Mouse (Mus musculus): ENCODE results near the gene Ripply3. TPM values are rescaled to one million over a fixed set of nuclear protein-coding genes. Genes with fewer than 3 reads are reported as not detected.
"Not testable (repeated sequence)": the region's sequence is repeated elsewhere in the genome, so short reads cannot be mapped to it uniquely, and the experiment has no call there.

The Ripply3 gene
- polyA plus RNA-seq, 1 experiment = 34.6 TPM

DNA sequence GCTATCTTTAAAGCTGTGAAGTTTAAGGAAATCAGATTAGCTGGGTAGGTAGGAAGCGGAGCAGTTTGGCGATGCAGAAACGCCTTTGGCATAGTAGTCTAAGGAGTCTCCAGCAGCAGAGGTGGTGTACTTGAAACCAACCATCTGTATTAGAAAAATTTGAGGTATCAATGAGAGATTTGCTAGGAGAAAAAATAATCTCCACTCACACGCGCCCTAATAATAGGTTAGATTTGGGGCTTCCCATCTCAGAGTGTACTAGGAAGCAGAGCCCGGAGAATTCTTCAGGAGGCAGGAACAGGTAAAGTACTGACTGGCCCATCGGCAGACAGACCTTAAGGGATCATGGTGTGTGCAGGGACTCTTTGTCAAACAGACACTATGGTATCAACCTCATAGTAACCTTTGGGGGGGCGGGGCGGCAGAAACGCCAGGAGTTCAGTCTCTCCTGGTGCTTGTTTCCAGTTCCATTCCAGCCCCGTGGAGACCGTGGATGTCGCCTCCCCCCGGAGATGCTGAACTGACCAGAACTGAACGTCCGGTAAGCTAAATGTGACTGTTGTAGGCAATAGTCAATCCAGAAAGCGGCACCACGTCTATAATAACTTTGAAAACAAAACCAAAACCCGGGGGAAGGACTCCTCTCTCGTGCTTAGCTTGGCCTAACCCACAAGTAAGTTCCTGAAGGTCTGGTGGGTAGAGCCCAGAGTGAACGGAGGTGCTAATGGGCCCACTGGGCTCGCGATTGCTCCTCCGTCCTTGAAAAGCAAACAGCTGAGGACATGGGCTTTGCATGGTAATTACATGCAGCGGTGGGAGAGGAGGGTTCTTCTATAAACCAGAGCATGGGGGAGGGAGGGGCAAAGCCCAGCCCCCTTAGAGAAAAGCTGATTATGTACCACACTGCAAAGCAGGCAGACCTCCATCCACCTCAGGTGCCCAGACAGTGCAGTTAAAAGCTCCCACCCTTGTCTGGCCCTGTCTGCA, 954 bp downstream of the Ripply3 start:
- DNase-seq = no peak
- Histone ChIP-seq H3K4me1 (ENCODE audit: control insufficient read depth, insufficient read depth, low read length) (peaks cover 5% of the 10 kb centered on the region), H3K4me3 (replicated peaks; ENCODE audit: extremely low read depth, low read depth, low read length) (peak overlapping the region; percentile 57)
- 21% methylated on average over 25 of the region's 25 CpGs for WGBS
- TF ChIP-seq CTCF (IDR thresholded peaks at IDR 0.05; ENCODE audit: insufficient read depth, low read length) (no peak), POLR2A (IDR thresholded peaks at IDR 0.05; ENCODE audit: borderline replicate concordance, extremely low read depth, low read depth, low read length) (no peak)

DNA sequence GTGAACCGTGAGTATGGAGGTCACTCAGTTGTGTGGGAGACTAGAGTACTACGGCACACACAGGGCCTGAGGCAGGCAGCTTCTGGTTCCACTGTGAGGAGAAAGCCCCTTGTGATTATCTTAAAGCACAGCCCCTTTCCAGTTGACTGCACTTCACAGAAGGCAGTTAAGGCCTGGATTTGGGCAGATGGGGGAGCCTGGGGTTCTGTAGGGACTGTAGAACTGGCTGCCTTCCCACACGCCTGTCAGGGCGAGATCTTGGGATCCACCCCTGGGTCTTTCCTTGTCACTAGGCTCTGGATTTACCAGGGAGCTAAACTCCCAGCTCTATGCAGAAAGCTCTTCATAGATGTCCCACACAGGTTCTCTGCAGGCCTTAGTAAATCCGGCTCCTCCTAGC, 2.2 kb downstream of the Ripply3 start:
- WGBS = 67% methylated on average over 5 of the region's 5 CpGs

DNA sequence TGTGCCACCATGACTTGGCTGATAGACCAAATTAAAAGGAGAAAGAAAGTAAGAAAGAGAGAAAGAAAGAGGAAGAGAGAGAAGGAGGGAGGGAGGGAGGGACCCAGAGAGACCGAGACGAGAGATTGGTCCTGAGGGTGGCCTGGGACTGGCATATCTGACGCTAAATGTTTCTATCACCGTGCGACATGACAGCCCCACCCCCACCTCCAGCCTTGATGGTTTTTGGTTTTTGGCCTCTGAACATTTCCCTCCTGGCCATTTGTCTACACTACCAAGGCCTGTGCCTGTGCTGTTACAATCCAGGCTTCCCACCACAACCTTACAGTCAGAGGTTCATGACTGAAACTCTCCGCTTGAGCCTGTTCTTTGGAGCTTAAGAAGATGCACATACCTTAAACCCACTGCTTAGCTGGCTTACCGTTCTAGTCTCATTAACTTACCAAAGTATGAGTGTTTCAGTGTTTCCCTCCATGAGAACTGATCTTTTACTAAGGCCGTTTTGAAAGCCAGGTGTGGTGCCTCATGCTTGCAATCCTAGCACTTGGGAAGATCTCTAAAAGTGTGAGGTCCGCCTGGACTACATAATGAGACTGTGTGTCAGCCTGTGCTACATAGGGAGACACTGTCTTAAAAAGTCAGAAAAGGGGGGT, 3.1 kb downstream of the Ripply3 start:
- 80% methylated on average over 9 of the region's 9 CpGs for WGBS

More for the DNA sequence above, 2.2 kb downstream of the Ripply3 start:
- H3K4me3 ChIP-seq (replicated peaks; ENCODE audit: extremely low read depth, low read depth, low read length) = peak overlapping the region; percentile 11
- TF ChIP-seq CTCF (IDR thresholded peaks at IDR 0.05; ENCODE audit: insufficient read depth, low read length) (no peak), POLR2A (IDR thresholded peaks at IDR 0.05; ENCODE audit: borderline replicate concordance, extremely low read depth, low read depth, low read length) (no peak)
- H3K4me1 ChIP-seq (ENCODE audit: control insufficient read depth, insufficient read depth, low read length) = peaks cover 2% of the 10 kb centered on the region; the same call in 1 of the 2 replicates
- DNase-seq = no peak

DNA sequence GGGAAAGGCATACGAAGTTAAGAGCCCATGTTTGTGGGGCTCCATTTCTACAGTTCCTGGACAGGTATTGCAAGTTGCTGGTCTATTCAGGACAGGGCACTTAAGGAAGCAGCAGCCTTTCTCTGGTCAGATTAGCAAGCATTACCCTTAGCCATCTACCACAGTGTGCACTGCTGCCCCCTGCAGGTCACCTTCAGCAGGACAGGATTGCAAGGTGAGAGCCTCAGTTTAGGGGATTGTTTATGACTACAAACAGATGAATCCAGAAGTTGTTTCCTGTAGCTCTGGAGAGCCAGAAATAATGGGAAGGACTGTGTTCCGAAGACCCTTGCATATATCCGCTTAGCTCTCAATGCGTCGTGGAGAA, 3.6 kb downstream of the Ripply3 start:
- TF ChIP-seq CTCF (IDR thresholded peaks at IDR 0.05; ENCODE audit: insufficient read depth, low read length) (peak; percentile 98), POLR2A (IDR thresholded peaks at IDR 0.05; ENCODE audit: borderline replicate concordance, extremely low read depth, low read depth, low read length) (no peak)
- Histone ChIP-seq H3K4me1 (ENCODE audit: control insufficient read depth, insufficient read depth, low read length) (peaks cover 2% of the 10 kb centered on the region; the same call in 1 of the 2 replicates), H3K4me3 (replicated peaks; ENCODE audit: extremely low read depth, low read depth, low read length) (no peak overlapping the region)
- peak; percentile 77 for DNase-seq
- WGBS = 64% methylated on average over 5 of the region's 5 CpGs

More for the DNA sequence above, 3.1 kb downstream of the Ripply3 start:
- Histone ChIP-seq H3K4me1 (ENCODE audit: control insufficient read depth, insufficient read depth, low read length) (peaks cover 2% of the 10 kb centered on the region; the same call in 1 of the 2 replicates), H3K4me3 (replicated peaks; ENCODE audit: extremely low read depth, low read depth, low read length) (no peak overlapping the region)
- no peak for TF ChIP-seq POLR2A (IDR thresholded peaks at IDR 0.05; ENCODE audit: borderline replicate concordance, extremely low read depth, low read depth, low read length)
- no peak for TF ChIP-seq CTCF (IDR thresholded peaks at IDR 0.05; ENCODE audit: insufficient read depth, low read length)
- DNase-seq = no peak

DNA sequence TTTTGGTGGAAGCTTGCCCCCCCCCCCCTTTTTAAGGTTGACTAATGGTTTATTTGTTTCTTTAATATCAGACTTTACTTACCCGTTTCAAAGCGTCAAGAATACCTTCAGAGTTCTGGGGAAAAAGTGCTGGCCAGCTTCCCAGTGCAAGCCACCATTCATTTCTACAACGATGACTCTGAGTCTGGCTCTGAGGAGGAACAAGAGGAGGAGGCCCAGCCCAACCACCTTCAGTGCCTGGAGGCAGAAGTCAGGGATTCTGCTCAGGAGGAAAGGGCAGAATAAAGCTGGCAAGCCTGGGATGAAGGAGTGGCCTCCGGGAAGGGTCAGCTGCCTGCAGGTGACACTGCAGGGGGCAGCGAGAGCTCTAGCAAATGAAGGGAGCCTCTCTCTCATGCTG, 7.4 kb downstream of the Ripply3 start:
- 46% methylated on average over 5 of the region's 5 CpGs for WGBS
- TF ChIP-seq POLR2A (IDR thresholded peaks at IDR 0.05; ENCODE audit: borderline replicate concordance, extremely low read depth, low read depth, low read length) (no peak), CTCF (IDR thresholded peaks at IDR 0.05; ENCODE audit: insufficient read depth, low read length) (no peak)
- Histone ChIP-seq H3K4me1 (ENCODE audit: control insufficient read depth, insufficient read depth, low read length) (peaks cover 2% of the 10 kb centered on the region; the same call in 1 of the 2 replicates), H3K4me3 (replicated peaks; ENCODE audit: extremely low read depth, low read depth, low read length) (no peak overlapping the region)
- no peak for DNase-seq

DNA sequence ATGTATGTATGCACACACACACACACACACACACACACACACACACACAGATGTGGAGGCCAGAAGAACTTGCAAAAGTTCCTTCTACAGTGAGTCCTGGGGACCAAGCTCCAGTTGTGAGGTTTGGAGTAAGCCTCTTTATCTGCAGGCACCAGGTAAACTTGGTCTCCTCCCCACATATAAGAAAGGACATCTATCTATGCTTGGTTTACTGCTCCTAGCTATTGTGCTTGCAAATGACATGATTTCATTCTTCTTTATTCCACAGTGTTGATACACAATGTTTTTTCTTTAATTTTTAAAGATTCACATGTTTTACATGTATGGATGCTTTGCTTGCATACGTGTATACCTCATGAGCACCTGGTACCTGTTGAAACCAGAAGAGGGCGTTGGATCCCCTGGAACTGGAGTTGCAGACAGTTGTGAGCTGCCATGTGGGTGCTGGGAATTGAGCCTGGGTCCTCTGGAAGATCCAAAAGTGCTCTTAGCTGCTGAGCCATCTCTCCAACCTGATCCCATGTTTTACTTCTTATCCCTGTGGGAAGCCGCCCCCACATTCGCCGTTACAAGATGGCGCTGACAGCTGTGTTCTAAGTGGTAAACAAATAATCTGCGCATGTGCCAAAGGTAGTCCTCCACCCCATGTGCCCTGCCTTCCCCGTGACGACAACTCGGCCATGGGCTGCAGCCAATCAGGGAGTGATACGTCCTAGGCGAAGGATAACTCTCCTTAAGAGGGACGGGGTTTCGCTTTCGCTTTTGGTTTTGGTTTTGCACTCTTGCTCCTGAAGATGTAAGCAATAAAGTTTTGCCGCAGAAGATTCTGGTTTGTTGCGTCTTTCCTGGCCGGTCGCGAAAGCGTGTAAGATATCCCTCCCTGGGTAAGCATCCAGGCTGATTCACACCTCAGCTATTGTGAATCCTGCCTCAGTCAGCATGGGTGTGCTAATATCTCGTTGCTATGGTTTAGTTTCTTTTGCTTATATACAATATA, 11.2 kb downstream of the Ripply3 start:
- H3K4me3 ChIP-seq (replicated peaks; ENCODE audit: extremely low read depth, low read depth, low read length); DNase-seq; H3K4me1 ChIP-seq (ENCODE audit: control insufficient read depth, insufficient read depth, low read length): not testable (repeated sequence)
- WGBS = 90% methylated on average over 22 of the region's 22 CpGs

DNA sequence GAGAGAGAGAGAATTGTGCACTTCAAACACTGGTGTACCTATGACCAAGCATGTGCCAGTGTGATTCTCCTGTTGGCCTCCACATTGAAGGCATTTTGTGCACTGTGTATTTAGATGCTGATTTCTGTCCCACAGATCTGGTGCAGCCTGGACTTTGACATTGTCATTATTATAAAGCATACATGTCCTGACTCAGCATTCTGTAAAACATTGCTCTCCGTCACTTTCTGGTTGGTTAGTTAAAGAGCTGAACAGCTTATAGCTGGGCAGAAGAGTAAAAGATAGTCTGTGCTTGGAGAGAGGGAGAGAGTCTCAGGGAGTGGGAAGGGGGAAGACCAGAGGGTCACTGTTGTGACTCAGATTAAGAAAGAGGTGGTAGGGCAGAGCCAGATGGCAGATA, 17.5 kb downstream of the Ripply3 start:
- DNase-seq = no peak
- no peak for TF ChIP-seq CTCF (IDR thresholded peaks at IDR 0.05; ENCODE audit: insufficient read depth, low read length)
- no peak for TF ChIP-seq POLR2A (IDR thresholded peaks at IDR 0.05; ENCODE audit: borderline replicate concordance, extremely low read depth, low read depth, low read length)
- Histone ChIP-seq H3K4me3 (replicated peaks; ENCODE audit: extremely low read depth, low read depth, low read length) (no peak overlapping the region), H3K4me1 (ENCODE audit: control insufficient read depth, insufficient read depth, low read length) (no peaks in the 10 kb centered on the region)
- 97% methylated on average over 1 of the region's 1 CpGs for WGBS

DNA sequence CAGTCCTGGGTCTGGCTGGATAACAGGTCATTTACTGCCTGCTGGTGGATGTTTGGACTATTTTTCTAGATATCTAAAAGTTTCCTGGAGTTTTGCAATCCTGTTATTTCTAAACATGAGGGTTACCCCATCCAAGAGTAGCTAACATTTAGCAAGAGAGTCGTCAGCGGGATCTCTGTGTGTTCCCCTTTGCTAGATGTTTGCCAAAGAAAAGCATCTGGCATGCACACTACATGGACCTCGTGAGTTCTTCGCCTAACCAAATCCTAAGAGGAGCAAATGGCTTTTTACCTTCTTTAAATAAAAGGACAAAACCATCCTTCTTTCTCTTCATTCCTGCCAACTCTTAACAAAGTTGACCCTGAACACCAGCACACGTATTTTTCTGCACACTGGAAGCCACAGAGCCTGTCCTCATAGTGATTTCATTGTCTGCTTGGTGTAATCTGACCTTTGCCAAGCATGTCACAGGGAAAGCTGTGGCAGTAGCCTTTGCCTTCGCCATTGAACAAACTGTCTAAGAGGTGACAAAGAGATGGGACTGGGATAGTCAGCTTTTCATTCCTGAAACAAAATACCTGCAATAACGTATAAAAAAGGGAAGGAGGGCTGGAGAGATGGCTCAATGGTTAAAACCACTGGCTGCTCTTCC, 19.0 kb downstream of the Ripply3 start:
- DNase-seq = no peak

More for the DNA sequence above, 19.0 kb downstream of the Ripply3 start:
- WGBS = 64% methylated on average over 7 of the region's 7 CpGs
- TF ChIP-seq POLR2A (IDR thresholded peaks at IDR 0.05; ENCODE audit: borderline replicate concordance, extremely low read depth, low read depth, low read length) = no peak
- TF ChIP-seq CTCF (IDR thresholded peaks at IDR 0.05; ENCODE audit: insufficient read depth, low read length) = no peak
- H3K4me3 ChIP-seq (replicated peaks; ENCODE audit: extremely low read depth, low read depth, low read length) = no peak overlapping the region
- no peaks in the 10 kb centered on the region for H3K4me1 ChIP-seq (ENCODE audit: control insufficient read depth, insufficient read depth, low read length)

All from lung, adult 2 months (tissue).